Mouse (Mus musculus) lung, postnatal 4 days (tissue): ENCODE results near the gene Eif2b3.

ENCODE experiments used
- DNase-seq, 2 experiments: peaks; one replicate each; pipeline ENCODE4 v3.0.0; 2021

Eif2b3 gene

DNA sequence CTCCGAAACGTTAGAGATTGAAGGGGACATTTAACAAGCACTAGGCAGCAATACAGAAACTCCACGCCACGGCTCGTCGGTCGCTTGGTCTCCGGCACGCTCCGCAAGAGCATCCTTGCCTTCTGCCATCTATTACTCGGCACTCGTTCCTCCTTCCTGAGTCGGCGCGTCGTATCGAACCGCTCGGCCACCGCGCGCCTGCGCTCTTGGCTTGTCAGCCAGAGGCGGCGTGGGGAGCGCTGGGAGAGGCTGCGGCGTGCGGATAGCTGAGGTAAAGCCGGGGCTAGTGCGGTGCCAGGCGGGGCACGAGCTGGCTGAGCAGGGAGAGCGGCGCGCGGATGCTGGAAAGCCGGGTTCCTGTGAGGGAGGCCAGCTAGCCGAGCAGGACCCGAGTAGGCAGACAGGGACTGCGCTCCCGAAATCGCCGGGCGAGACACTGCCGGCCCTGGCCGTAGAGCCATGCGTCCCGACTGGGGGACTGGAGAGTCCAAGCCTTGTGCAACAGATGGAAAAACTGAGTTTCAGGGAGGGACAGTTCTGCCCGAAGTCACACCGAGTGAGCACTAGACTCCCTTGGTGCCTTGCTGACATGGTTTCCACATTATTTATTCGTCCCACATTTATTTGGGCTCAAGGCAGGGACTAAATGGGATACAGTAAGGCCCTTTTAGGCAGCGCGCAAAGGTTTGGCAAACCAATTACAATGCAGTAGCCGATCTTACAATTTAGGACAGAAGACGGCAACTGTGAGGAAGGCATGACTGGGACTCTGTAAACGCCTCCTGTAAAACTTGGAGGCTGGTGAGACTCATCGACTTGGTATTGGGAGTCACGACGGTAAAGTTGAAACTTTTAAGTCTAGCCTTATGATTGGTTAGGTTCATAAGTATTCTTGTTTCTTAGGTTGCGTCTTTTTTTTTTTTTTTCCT lies at the start of gene Eif2b3:
TSS of gene Eif2b3 (plus strand) at position 197 of the 929 bp plus-strand sequence.
- peak; percentile 92 for DNase-seq

DNA sequence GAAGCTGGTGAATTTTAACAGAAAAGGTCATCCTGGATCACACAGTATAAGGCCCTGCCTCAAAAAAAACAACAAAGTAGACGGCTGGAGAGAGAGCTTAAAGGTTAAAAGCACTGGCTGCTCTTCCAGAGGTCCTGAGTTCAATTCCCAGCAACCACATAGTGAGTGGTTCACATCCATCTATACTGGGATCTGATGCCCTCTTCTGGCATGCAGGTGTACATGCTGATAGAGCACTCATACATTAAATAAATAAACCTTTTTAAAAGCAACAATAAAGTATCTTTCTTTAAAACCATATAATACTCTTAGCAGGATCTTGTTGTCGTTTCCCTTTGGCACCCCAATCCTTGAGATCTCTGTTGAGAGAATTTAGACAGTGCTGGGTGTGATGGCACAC lies 42.7 kb upstream of the Eif2b3 start:
- no peak for DNase-seq

DNA sequence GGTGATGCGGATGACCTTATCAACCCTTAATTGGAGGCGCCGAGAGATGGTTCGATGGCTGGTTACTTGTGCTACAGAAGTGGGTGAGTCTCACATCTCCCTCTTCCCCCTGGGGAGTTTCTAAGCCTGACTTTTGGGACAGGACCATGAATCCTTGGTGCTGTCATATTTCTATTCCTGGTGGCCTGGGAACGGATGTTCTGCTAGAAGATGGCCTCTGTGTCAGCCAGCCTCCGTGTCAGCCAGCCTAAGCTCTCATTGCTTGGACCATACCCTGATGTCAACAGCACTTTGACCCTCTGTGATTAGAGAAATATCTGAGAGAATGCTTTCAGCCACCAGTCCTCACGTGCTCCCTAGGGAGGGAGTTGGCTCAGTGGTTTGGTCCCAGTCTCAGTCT lies 33.5 kb upstream of the Eif2b3 start:
- DNase-seq, result no peak

DNA sequence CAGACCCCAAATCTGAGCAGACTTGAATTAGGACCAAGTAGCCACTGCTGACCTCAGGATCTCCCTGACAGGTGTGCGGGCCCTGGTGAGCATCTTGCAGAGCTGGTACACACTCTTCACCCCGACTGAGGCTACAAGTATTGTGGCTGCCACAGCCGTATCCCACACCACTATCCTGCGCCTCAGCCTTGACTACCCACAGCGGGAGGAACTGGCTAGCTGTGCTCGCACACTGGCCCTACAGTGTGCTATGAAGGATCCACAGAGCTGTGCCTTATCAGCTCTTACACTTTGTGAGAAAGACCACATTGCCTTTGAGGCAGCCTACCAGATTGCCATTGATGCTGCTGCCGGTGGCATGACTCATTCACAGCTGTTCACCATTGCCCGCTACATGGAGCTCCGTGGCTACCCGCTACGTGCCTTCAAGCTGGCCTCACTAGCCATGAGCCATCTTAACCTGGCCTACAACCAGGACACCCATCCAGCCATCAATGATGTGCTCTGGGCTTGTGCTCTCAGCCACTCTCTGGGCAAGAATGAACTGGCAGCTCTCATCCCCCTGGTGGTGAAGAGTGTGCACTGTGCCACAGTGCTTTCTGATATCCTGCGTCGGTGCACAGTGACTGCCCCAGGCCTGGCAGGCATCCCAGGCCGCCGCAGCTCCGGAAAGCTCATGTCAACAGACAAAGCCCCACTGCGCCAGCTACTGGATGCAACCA lies 32.6 kb upstream of the Eif2b3 start:
- DNase-seq, result peak; percentile 89 to 92

DNA sequence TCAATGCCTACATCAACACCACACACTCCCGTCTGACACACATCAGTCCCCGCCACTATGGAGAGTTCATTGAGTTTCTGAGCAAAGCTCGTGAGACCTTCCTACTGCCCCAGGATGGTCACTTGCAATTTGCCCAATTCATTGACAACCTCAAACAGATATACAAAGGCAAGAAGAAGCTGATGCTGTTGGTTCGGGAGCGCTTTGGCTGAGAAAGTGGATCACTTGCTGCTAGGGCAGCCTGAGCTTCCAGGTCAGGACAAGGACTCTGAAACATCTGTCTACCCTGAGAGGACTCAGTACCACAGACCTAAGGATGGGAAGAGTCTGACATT lies 32.1 kb upstream of the Eif2b3 start:
- DNase-seq, result no peak

DNA sequence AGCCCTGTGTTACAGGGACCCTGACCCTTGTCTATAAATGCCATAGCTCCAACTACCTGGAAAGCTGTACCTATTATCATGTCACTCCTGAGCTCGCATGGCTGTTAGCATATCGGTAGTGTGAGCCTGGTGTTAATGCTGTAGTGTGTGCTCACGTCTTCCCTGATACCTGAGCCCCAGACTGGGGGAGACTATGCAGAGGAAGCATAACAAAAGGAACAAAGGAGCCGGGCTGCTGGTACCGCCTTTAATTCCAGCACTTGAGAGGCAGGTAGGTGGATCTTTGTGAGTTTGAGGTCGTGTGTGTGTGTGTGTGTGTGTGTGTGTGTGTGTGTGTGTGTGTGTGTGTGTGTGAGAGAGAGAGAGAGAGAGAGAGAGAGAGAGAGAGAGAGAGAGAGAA lies 29.5 kb upstream of the Eif2b3 start:
- DNase-seq, result no peak

DNA sequence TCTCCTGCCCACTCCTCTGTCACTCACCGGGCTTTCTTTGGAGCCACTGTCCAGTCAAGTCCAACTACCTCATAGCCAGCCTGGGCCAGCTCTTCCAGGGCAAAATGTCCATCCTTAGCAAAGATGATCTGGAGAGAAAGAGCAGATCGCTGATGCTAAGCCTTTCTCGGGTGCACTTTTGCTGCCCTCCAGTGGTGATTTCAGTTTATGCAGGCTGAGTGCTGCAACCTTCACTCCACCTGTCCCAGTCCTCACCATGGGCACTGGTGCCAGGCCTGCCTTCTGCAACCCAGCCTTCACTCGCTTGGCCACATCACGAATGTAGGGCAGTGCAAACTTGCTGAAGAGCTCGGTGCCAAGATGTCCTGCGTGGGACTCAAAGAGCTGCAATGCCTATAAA lies 27.8 kb upstream of the Eif2b3 start:
- peak; percentile 71 to 85 for DNase-seq

DNA sequence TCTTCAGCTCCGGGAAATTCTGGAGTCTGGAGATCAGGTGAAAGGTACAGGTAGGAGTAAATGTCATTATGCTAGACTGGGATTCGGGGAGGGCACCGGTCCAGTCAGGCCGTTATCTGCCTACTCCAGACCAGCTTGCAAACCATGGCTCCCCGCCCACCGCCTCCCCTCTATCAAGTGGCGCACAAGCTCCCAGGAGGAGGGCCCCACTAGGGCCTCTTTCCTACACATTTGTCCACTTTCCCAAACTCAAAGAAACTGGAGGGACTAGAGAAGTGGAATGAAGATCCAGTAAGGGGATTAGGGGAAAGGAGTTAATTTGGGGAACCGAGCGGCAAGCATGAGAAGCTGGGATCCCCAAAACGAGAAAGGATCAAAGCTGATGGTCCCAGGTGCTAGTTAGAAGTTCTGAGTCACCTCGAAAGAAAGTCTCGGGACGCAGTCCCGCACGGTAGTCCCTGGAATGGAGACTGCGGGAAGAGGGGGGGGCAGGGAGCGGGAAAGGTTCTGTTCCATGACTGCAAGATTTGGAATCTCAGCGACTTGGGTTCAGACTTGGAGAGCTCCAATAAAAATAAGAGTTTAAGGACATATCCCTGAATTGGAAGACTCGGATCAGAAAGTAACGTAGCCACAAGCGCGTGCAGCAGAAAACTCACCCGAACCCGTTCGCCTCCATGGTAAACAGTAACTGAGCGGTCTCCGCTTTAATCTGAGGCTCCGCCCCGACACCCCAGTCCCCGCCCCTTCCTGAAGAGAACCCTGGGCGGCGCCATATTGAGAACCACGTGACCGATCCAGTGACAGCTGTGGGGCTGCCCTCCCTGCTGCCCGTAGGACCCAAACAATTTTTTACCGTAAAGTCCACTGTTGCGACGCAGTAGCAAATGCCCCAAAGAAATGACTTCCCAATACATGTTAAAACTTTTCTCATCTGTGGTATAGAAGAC lies 25.3 kb upstream of the Eif2b3 start, which contains the start of gene Urod:
TSS of gene Urod (minus strand) at position 742 of the 950 bp plus-strand sequence.
- DNase-seq, result peak; percentile 96

DNA sequence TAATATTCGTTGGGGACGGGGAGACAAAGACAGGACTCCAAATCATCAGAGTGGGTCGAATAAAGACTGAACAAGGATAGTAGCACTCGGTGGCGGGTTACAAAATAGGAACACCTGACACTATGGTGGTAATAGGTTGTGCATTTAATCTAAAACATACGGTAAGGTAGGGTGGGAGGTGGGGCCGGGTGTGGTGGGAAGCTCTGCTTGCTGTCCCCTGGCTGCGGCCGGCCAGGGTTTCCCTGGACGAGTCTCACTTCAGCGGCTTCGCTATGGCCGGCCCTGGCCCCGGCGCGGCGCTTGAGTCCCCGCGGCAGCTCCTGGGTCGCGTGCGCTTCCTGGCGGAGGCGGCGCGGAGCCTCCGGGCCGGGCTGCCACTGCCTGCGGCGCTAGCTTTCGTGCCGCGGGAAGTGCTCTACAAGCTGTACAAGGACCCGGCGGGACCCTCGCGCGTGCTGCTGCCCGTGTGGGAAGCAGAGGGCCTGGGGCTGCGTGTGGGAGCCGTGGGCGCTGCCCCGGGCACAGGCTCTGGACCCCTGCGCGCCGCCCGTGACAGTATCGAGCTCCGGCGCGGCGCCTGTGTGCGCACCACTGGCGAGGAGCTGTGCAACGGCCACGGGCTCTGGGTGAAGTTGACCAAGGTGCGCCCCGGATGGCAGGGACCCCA lies 23.9 kb upstream of the Eif2b3 start, which contains the start of gene Hectd3:
TSS of gene Hectd3 (plus strand) at position 187 of the 667 bp plus-strand sequence.
- DNase-seq, result peak; percentile 68 to 75

DNA sequence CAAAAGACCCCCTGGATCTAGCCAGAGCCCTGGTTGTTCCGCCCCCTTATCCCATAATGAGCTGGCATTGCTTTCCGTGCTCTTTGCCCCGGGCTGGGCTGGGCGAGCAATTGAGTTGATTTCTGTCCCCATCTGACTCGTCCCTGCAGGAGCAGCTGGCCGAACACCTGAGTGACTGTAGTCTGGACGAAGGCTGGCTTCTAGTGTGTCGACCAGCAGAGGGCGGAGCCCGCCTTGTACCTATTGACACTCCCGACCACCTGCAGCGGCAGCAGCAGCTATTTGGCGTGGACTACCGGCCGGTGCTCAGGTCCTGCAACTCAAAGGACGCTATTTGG lies 23.4 kb upstream of the Eif2b3 start:
- DNase-seq, result peak; percentile 62 to 74

DNA sequence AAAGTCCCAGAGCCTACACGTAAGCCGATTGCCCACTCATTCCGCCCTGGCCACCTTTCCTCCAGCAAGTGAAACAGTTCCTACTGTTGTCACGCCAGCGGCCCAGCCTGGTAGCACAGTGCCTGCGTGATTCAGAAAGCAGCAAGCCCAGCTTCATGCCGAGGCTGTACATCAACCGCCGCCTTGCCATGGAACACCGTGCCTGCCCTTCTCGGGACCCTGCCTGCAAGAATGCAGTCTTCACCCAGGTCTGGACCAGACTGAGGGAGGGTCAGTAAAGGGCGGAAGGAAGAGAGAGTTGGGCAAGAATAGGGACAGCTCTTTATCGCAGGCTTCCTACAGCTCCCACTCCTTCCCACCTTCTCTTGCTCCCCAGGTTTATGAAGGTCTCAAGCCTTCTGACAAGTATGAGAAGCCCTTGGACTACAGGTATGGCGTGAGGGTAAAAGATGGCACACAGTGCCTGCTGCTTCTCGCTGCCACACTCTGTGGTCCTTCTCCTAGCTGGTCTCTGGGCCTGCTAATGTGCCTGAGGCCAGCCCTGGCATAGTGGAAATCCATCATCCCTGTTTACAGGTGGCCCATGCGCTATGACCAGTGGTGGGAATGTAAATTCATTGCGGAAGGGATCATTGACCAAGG lies 19.6 kb upstream of the Eif2b3 start:
- no peak for DNase-seq

DNA sequence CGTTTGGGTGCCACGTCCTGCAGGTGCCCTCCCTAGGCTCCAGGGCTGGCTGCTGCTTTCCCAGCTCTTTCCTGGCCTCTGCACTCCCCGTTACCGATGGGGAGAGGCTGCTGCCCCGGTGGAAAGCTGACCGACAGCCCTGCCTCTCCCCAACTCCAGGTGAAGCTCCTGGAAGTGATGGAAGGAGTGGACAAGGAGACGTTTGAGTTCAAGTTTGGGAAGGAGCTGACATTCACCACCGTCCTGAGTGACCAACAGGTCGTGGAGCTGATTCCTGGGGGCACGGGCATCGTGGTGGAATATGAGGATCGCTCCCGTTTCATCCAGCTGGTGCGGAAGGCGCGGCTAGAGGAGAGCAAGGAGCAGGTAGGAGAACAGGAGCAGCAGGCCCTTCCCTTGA lies 17.2 kb upstream of the Eif2b3 start:
- no peak for DNase-seq

DNA sequence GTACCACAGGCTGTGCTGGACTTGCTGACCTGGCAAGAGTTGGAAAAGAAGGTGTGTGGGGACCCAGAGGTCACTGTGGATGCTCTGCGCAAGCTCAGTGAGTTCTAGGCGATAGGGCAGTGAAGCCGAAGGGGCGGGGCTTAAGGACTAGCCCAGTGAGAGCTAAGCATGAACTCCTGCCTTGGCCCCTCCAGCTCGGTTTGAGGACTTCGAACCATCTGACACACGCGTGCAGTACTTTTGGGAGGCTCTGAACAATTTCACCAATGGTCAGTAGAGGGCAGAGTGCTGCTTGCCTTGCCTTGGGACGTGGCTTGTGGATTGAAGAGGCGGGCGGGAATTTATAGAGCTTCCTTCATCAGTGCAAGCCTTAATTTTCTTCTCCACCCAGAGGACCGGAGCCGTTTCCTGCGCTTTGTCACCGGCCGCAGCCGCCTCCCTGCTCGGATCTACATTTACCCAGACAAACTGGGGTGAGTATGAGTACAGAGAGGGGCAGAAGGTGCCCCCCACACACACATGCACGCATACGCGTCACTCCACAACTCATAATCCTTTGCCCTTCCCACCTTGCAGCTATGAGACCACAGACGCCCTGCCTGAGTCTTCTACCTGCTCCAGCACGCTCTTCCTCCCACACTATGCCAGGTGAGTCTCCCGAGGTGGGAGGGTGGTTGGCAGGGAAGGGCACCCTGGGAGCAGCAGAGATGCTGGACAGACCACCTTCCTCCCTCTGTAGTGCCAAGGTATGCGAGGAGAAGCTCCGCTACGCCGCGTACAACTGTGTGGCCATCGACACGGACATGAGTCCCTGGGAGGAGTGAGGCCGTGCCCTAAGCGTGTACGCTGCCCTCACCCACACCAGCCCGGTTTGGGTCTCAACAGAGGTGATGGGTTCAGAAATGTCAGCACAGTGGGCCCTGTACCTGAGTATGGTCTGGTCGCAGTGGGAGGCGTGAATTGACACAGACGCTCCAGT lies 16.4 kb upstream of the Eif2b3 start:
- peak; percentile 58 to 76 for DNase-seq

DNA sequence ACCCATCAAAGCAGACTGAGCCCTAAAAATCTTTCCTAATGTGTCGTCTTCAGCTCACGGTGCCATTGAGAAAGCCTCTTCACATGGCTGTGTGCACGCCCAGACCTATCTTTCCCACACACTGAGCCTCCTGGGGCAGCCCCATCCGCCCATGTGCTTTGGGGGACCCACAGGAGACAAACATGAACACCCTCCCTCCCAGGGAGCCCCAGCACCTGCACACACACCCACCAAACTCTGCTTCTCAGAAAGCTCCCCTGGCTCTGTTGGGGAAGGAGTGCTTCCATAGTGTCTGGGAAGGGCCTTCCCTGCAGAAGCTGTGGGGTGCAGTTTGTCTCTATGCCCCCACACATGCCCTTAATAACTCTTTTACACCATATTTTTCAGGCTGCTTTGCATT lies 14.6 kb upstream of the Eif2b3 start:
- DNase-seq, result no peak

DNA sequence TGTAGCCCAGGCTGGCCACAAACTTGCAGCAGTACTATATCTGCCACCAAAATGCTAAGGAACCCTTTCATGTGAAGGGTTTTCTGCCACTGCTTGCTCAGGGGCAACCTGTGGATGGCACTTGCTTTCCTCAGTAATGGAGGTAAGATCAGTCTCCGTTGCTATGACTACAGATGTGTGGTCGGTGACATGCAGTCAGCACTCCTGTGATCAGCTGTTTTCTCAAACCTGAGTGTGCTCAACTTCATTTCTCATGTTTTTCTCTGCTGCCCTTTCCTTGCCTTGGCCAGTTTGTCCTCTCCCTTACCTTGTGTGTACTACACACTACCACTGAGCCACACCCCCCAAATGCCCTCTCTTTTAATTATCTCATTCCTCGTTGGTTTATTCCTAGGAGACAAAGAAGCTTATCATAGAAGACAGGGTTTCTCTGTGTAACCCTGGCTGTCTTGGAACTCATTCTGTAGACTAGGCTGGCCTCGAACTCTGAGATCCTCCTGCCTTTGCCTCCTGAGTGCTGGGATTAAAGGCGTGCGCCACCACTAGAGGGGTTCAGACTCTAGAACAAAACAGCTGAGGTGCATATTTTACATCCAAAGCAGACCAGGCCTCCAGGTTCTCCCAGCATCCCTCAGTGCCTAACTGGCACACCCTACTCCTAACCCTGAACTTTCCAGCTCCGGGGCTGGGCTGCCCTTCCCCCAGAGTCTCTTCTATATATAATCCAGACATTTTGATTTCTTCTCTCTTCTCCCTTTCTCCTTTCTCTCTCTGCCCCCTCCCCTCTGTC lies 13.4 kb upstream of the Eif2b3 start:
- no peak for DNase-seq

DNA sequence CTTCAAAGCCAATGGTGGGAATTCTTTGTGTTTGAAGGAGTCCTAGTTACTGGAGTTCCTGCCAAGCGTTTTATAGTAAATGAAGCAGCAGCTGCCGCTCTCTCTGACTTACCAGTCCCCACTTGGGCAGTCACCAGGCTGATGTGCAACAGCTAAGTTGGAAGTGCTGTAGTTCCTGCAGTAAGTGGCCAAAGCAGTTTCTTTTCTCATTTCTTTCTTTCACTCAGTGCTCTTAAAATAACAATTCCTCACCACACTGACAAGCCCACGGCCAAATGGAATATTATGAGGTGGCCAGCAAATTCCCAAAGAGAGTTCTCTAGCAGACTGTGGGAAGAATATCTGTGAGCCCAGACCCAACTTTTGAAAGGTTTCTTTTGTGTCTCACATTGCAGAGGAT lies 12.1 kb upstream of the Eif2b3 start:
- no peak for DNase-seq

DNA sequence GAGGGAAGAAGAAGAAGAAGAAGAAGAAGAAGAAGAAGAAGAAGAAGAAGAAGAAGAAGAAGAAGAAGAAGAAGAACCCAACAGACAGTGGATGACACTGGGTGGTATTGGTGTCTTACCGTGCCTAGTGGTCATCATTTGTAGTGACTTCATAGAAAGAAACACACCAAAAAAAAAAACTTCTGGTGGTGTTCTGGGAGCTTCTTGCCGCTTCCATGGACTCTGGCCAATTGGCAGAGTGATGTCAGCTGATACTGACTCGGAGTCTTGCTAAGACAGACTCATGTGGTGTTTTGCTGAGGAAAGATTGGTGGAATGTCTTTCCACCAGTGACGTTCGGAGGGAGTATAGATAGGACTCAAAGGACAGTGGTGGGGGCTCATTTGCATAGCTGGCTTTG lies 9.0 kb upstream of the Eif2b3 start:
- DNase-seq, result no peak

DNA sequence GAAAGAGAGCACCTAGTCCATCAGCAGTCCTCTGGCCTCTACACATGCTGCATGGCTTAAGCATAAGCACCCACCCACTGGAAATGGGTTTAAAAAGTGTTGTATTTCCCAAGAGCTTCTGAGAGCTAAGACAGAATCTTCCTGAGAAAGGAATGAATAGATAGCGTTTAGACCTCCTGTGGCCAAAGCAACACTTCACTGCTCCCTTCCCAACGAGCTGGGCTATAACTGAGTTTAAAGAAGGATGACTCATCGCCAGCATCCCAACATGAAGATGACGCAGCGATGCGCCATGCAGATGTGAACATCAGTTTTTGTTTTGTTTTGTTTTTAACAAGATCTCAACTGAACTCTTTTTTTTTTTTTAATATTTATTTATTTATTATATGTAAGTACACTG lies 5.6 kb upstream of the Eif2b3 start:
- DNase-seq, result no peak

DNA sequence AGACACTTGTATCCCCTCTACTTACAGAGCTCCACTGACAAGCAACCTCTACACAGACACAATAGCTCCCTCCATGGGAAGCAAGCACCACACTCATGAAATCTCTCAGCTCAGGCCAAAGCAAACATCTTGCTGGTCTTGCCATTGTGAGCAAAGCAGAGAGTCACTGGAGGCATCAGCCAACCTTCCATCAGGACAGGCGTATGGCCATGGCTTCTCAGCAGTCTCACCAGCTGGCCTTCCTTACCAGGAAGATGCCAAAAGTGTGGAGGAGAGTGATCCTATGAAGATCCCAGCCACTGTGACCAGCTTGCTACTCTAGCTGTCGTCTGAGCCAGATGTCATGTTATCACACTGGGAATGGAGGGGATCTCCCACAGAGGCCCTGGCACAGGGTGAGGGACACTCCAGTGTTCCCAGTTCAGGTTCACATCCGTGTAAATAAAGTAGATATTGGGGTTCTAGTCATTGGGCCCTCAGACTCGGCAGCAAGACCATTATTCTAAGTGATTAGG lies 4.2 kb upstream of the Eif2b3 start:
- DNase-seq, result no peak

DNA sequence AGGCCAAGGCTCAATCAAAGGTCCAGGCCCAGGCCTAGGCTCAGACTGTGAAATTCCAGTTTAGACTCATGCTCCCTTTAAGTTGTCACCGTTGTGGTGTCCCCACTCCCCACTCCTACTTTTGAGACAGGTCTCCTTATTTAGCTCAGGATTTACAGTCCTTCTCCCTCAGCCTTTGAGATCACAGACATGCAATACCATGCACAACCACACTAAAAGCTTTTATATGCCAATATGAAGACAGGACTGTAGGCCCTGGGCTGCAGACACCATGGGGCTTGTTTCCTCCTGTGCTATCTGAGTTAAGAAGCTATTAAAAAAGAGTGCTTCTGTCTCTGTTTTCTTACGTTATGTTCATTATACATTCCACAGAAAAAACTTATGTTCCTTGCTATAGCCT lies 1.5 kb upstream of the Eif2b3 start:
- DNase-seq, result no peak
